Mouse (Mus musculus) activated CD4-positive, CD25-positive, alpha-beta regulatory T cell (primary cell): ENCODE results near the gene Gga3. TPM values are rescaled to one million over a fixed set of nuclear protein-coding genes. Genes with fewer than 3 reads are reported as not detected.

Source experiments
- polyA plus RNA-seq, 2 experiments: library from polyadenylated mRNA; unstranded; fragments of 100-300 nt; shearing (Covaris generic); gene quantifications; one replicate each; pipeline ENCODE4 v1.2.1; 2017

Gene Gga3
- polyA plus RNA-seq: 10 to 100 TPM; 29.5 to 34.3 TPM

GRCm38 (mm10) chr11:115603476-115604303 is at the start of gene Gga3, which contains the start of gene Mrps7:
Gene Gga3 (minus strand): TSS chr11:115604051.
Gene Mrps7 (plus strand): TSS chr11:115603925.

GRCm38 (mm10) chr11:115627705-115628464 is 24.0 kb upstream of the Gga3 start, which contains the start of gene Slc25a19:
Gene Slc25a19 (minus strand): TSS chr11:115628295.

GRCm38 (mm10) chr11:115612410-115613137 is 8.7 kb upstream of the Gga3 start, which contains the start of gene Mif4gd:
Gene Mif4gd (minus strand): TSS chr11:115612969.

GRCm38 (mm10) chr11:115564064-115564809 is 39.6 kb downstream of the Gga3 start, which contains the start of gene Nup85:
Gene Nup85 (plus strand): TSS chr11:115564434.

GRCm38 (mm10) chr11:115536038-115536681 is 67.7 kb downstream of the Gga3 start, which contains the start of gene Sumo2:
Gene Sumo2 (minus strand): TSS chr11:115536276.

Other genes with a start within 250 kb of the Gga3 start
- 1 to 10 TPM; 2.2 to 9.0 TPM for gene Hid1, start 236.3 kb downstream of the Gga3 start, polyA plus RNA-seq
- gene Cdr2l, start 222.1 kb downstream of the Gga3 start, polyA plus RNA-seq: under 1 TPM in 1 of 2 experiments, not detected in 1; 0.41 TPM
- 100 to 1,000 TPM; 139 to 191 TPM for gene Mrpl58, start 200.3 kb downstream of the Gga3 start, polyA plus RNA-seq
- gene Atp5h, start 184.1 kb downstream of the Gga3 start, polyA plus RNA-seq: 100 to 1,000 TPM; 717 to 796 TPM
- gene Kctd2, start 183.9 kb downstream of the Gga3 start, polyA plus RNA-seq: 10 to 100 TPM; 47.7 to 82.2 TPM
- gene Trim80, start 163.5 kb downstream of the Gga3 start, polyA plus RNA-seq: under 1 TPM in 1 of 2 experiments, not detected in 1; 0.23 TPM
- 10 to 100 TPM in 1 of 2 experiments, 1 to 10 TPM in 1; 2.6 to 13.6 TPM for gene Slc16a5, start 141.6 kb downstream of the Gga3 start, polyA plus RNA-seq
- gene Armc7, start 128.4 kb downstream of the Gga3 start, polyA plus RNA-seq: 10 to 100 TPM; 69.6 to 70.1 TPM
- gene Nt5c, start 112.2 kb downstream of the Gga3 start, polyA plus RNA-seq: 100 to 1,000 TPM; 336 to 352 TPM
- 100 to 1,000 TPM; 509 to 536 TPM for gene Jpt1, start 89.7 kb downstream of the Gga3 start, polyA plus RNA-seq
- gene Sumo2, start 67.8 kb downstream of the Gga3 start, polyA plus RNA-seq: 100 to 1,000 TPM; 793 to 799 TPM
- 10 to 100 TPM; 61.1 to 71.0 TPM for gene Nup85, start 39.6 kb downstream of the Gga3 start, polyA plus RNA-seq
- 10 to 100 TPM; 51.8 to 66.7 TPM for gene Mrps7, start 126 bp downstream of the Gga3 start, polyA plus RNA-seq
- gene Mif4gd, start 8.9 kb upstream of the Gga3 start, polyA plus RNA-seq: 100 to 1,000 TPM; 167 to 308 TPM
- 100 to 1,000 TPM in 1 of 2 experiments, 10 to 100 TPM in 1; 58.7 to 111 TPM for gene Slc25a19, start 24.2 kb upstream of the Gga3 start, polyA plus RNA-seq
- gene Grb2, start 104.5 kb upstream of the Gga3 start, polyA plus RNA-seq: 100 to 1,000 TPM; 167 to 275 TPM
- gene Tmem94, start 161.4 kb upstream of the Gga3 start, polyA plus RNA-seq: 10 to 100 TPM; 16.2 to 19.3 TPM
- 1 to 10 TPM; 1.5 to 2.7 TPM for gene Caskin2, start 209.6 kb upstream of the Gga3 start, polyA plus RNA-seq
- gene Tsen54, start 210.7 kb upstream of the Gga3 start, polyA plus RNA-seq: 10 to 100 TPM; 26.4 to 33.1 TPM
- gene Llgl2, start 220.0 kb upstream of the Gga3 start, polyA plus RNA-seq: 10 to 100 TPM; 25.4 to 26.7 TPM